22 mouse cellular contexts compared by ENCODE assay signal in the genomic region with DNA sequence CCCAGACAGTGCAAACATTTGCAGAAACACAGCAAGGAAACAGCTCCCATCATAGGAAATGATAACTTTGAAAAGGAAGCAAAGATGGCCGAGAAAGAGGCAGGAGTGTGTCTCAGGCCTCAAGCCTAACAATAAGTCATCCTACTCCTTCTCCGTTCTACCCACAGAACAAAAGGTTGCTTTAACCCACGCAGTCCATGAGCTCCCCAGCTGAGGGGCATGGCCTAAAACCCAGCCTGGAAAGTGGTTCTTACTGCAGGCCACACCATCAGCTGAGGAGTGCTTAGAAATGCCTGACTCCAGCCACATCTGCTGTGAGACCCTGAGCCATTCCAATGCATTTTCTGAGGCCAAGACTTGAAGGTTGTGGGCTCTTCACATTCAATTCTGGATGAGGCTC. TPM values are rescaled to one million over a fixed set of nuclear protein-coding genes. Genes with fewer than 3 reads are reported as not detected.
DNase-seq lines count a peak whose midpoint lies in the region; ATAC-seq and TF ChIP-seq lines count a peak whose summit lies in the region.
"Had no signal": no experiment of that assay in that cellular context is flagged by ENCODE, and none has a peak within 500 bp of the region (broad histone marks: within the 10 kb centered on the region; RNA-seq: fewer than 3 reads in every experiment).

No protein-coding gene starts in this region.

- H3K9me3 ChIP-seq in hindbrain, embryonic 10.5 days, result no peaks in the 10 kb centered on the region
- H3K9me3 ChIP-seq in hindbrain, embryonic 13.5 days, result no peaks in the 10 kb centered on the region
- H3K9me3 ChIP-seq: heart, embryonic 15.5 days; hindbrain, embryonic 15.5 days; limb, embryonic 12.5 days; neural tube, embryonic 13.5 days had no signal

- H3K27ac ChIP-seq in hindbrain, embryonic 10.5 days, result peak overlapping the region; percentile 23
- H3K27ac ChIP-seq in hindbrain, embryonic 13.5 days, result no peak overlapping the region
- peak overlapping the region; percentile 87 for H3K27ac ChIP-seq in thymus, adult 2 months (ENCODE audit: control insufficient read depth, insufficient read depth, low read length)
- peak overlapping the region; percentile 60 for H3K27ac ChIP-seq in small intestine, adult 2 months (ENCODE audit: insufficient read depth, low read depth, low read length)
- H3K27ac ChIP-seq: heart, embryonic 15.5 days; hindbrain, embryonic 15.5 days; limb, embryonic 12.5 days; neural tube, embryonic 13.5 days had no signal

- DNase-seq in CD4-positive, CD25-positive, alpha-beta regulatory T cell, adult 2 months (ENCODE audit: low read depth, low spot score), result peak; percentile 44
- DNase-seq in hindbrain, embryonic 10.5 days (ENCODE audit: low spot score), result no peak
- no peak for DNase-seq in thymus, adult 2 months
- DNase-seq in thymus, postnatal 25 days, result no peak
- DNase-seq in adrenal gland, adult 18-20 months (ENCODE audit: low spot score in 2 of 2), result no peak
- DNase-seq: adrenal gland, postnatal 25 days; cerebellum, postnatal 10 days; gastrocnemius, postnatal 14 days; kidney, adult 11 months; kidney, postnatal 14 days; layer of hippocampus, adult 9-11 months; lung, postnatal 10 days; right cerebral cortex, postnatal 25 days had no signal

- H3K4me3 ChIP-seq in hindbrain, embryonic 10.5 days, result no peak overlapping the region
- no peak overlapping the region for H3K4me3 ChIP-seq in hindbrain, embryonic 13.5 days
- no peak overlapping the region for H3K4me3 ChIP-seq in thymus, adult 2 months (ENCODE audit: control insufficient read depth, insufficient read depth, low read length)
- H3K4me3 ChIP-seq in small intestine, adult 2 months (ENCODE audit: low read depth, low read length), result no peak overlapping the region
- H3K4me3 ChIP-seq: heart, embryonic 15.5 days; hindbrain, embryonic 15.5 days; limb, embryonic 12.5 days; neural tube, embryonic 13.5 days had no signal

- ATAC-seq in CD4-positive, CD25-positive, alpha-beta regulatory T cell, adult 4 months, result no peak
- ATAC-seq in hindbrain, embryonic 13.5 days (ENCODE audit: low FRiP score), result no peak
- ATAC-seq: Patski had no signal

- 0 out of 2 replicates have a peak, but pooled peaks cover 6% of the 10 kb centered on the region for H3K4me1 ChIP-seq in hindbrain, embryonic 10.5 days (replicated peaks)
- H3K4me1 ChIP-seq in hindbrain, embryonic 13.5 days (replicated peaks), result no peaks in the 10 kb centered on the region
- peaks cover 44% of the 10 kb centered on the region for H3K4me1 ChIP-seq in thymus, adult 2 months (replicated peaks; ENCODE audit: control insufficient read depth, insufficient read depth, low read length)
- peaks cover 27% of the 10 kb centered on the region; the same call in 1 of the 2 replicates for H3K4me1 ChIP-seq in small intestine, adult 2 months (ENCODE audit: control insufficient read depth, insufficient read depth, insufficient read length, low read length)
- H3K4me1 ChIP-seq: hindbrain, embryonic 15.5 days; limb, embryonic 12.5 days; neural tube, embryonic 13.5 days had no signal

- TF ChIP-seq CTCF in thymus, adult 2 months (IDR thresholded peaks at IDR 0.05; ENCODE audit: borderline replicate concordance, control insufficient read depth, extremely low read depth, insufficient read depth, low read length, poor library complexity), result no peak
- TF ChIP-seq CTCF in small intestine, adult 2 months (IDR thresholded peaks at IDR 0.05; ENCODE audit: extremely low read depth, insufficient read length, insufficient replicate concordance, low read depth, low read length), result no peak

- no peaks in the 10 kb centered on the region for H3K27me3 ChIP-seq in hindbrain, embryonic 10.5 days (ENCODE audit: insufficient read depth, poor library complexity, severe bottlenecking)
- H3K27me3 ChIP-seq in hindbrain, embryonic 13.5 days, result no peaks in the 10 kb centered on the region
- no peaks in the 10 kb centered on the region for H3K27me3 ChIP-seq in thymus, adult 2 months (ENCODE audit: control insufficient read depth, insufficient read depth, low read length)
- H3K27me3 ChIP-seq in small intestine, adult 2 months (ENCODE audit: control insufficient read depth, insufficient read depth, low read length), result no peaks in the 10 kb centered on the region
- H3K27me3 ChIP-seq: heart, embryonic 15.5 days; hindbrain, embryonic 15.5 days; limb, embryonic 12.5 days; neural tube, embryonic 13.5 days; Patski had no signal

- no peaks in the 10 kb centered on the region for H3K36me3 ChIP-seq in hindbrain, embryonic 10.5 days
- H3K36me3 ChIP-seq in hindbrain, embryonic 13.5 days, result no peaks in the 10 kb centered on the region
- peaks cover 19% of the 10 kb centered on the region for H3K36me3 ChIP-seq in thymus, adult 2 months (ENCODE audit: control insufficient read depth, insufficient read depth, low read length)
- H3K36me3 ChIP-seq in small intestine, adult 2 months (ENCODE audit: control insufficient read depth, insufficient read depth, low read length), result peaks cover 17% of the 10 kb centered on the region
- H3K36me3 ChIP-seq: heart, embryonic 15.5 days; hindbrain, embryonic 15.5 days; limb, embryonic 12.5 days; neural tube, embryonic 13.5 days had no signal

- H3K4me2 ChIP-seq in hindbrain, embryonic 13.5 days, result no peak overlapping the region
- H3K4me2 ChIP-seq: heart, embryonic 15.5 days; hindbrain, embryonic 15.5 days; limb, embryonic 12.5 days; neural tube, embryonic 13.5 days had no signal

- no peak overlapping the region for H3K9ac ChIP-seq in hindbrain, embryonic 13.5 days
- H3K9ac ChIP-seq: heart, embryonic 15.5 days; hindbrain, embryonic 15.5 days; limb, embryonic 12.5 days; neural tube, embryonic 13.5 days had no signal

- TF ChIP-seq POLR2A in thymus, adult 2 months (IDR thresholded peaks at IDR 0.05; ENCODE audit: control insufficient read depth, extremely low read depth, insufficient read depth, low read length, poor library complexity), result no peak
- no peak for TF ChIP-seq POLR2A in small intestine, adult 2 months (IDR thresholded peaks at IDR 0.05; ENCODE audit: low read depth, low read length)

- 52% methylated on average over 3 of the region's 3 CpGs for WGBS in hindbrain, embryonic 10.5 days
- whole genome bisulfite sequencing in hindbrain, embryonic 13.5 days, result 43% methylated on average over 3 of the region's 3 CpGs
- WGBS in thymus, adult 2 months, result 27% methylated on average over 3 of the region's 3 CpGs
- 56% methylated on average over 3 of the region's 3 CpGs for WGBS in small intestine, adult 2 months

RNA-seq across cellular contexts. Expression of gene Zc3hav1, which starts 10.8 kb away (rescaled TPM):
- polyA plus RNA-seq in CD4-positive, CD25-positive, alpha-beta regulatory T cell, adult 4 months (2017; shearing (Covaris generic)), result 100 to 1,000 TPM; 189 to 215 TPM
- polyA plus RNA-seq in hindbrain, embryonic 10.5 days (2016; fragmentation: Nextera tagmentation; extraction: Ambion mirVana), result 2.2 and 2.4 TPM in 2 replicates
- 1.2 and 1.4 TPM in 2 replicates for polyA plus RNA-seq in hindbrain, embryonic 13.5 days (2015; fragmentation: Nextera tagmentation; extraction: Ambion mirVana)
- 79.0 and 86.4 TPM in 2 replicates for polyA plus RNA-seq in thymus, adult 2 months (2012; rRNA removed)
- 14.9 and 34.7 TPM in 2 replicates for polyA plus RNA-seq in small intestine, adult 2 months (2012; rRNA removed)
- 10 to 100 TPM; 50.6 to 65.0 TPM for total RNA-seq in adrenal gland, adult 18-20 months (2021)

RNA-seq across cellular contexts. Expression of gene Ttc26, which starts 37.7 kb away (rescaled TPM):
- polyA plus RNA-seq in CD4-positive, CD25-positive, alpha-beta regulatory T cell, adult 4 months (2017; shearing (Covaris generic)), result not detected
- 14.3 and 14.6 TPM in 2 replicates for polyA plus RNA-seq in hindbrain, embryonic 10.5 days (2016; fragmentation: Nextera tagmentation; extraction: Ambion mirVana)
- polyA plus RNA-seq in hindbrain, embryonic 13.5 days (2015; fragmentation: Nextera tagmentation; extraction: Ambion mirVana), result 6.7 and 7.3 TPM in 2 replicates
- 0.44 and 0.62 TPM in 2 replicates for polyA plus RNA-seq in thymus, adult 2 months (2012; rRNA removed)
- polyA plus RNA-seq in small intestine, adult 2 months (2012; rRNA removed), result 0.08 and 0.13 TPM in 2 replicates
- 1 to 10 TPM; 1.3 to 2.3 TPM for total RNA-seq in adrenal gland, adult 18-20 months (2021)
- total RNA-seq: monocyte, adult 5-6 weeks had no signal

RNA-seq across cellular contexts. Expression of gene Zc3hav1l, which starts 44.5 kb away (rescaled TPM):
- under 1 TPM; 0.38 to 0.55 TPM for polyA plus RNA-seq in CD4-positive, CD25-positive, alpha-beta regulatory T cell, adult 4 months (2017; shearing (Covaris generic))
- 13.0 and 15.2 TPM in 2 replicates for polyA plus RNA-seq in hindbrain, embryonic 10.5 days (2016; fragmentation: Nextera tagmentation; extraction: Ambion mirVana)
- polyA plus RNA-seq in hindbrain, embryonic 13.5 days (2015; fragmentation: Nextera tagmentation; extraction: Ambion mirVana), result 9.1 and 9.9 TPM in 2 replicates
- polyA plus RNA-seq in thymus, adult 2 months (2012; rRNA removed), result 6.6 and 7.4 TPM in 2 replicates
- 0.80 and 1.3 TPM in 2 replicates for polyA plus RNA-seq in small intestine, adult 2 months (2012; rRNA removed)
- total RNA-seq in adrenal gland, adult 18-20 months (2021), result 1 to 10 TPM; 2.1 to 2.8 TPM
- total RNA-seq: monocyte, adult 5-6 weeks had no signal
